Comparison of ENCODE assay signal across 9 mouse cellular contexts in genomic region chr6:128032252-128033171, GRCm38 (mm10).
DNase-seq lines count a peak whose midpoint lies in the region; ATAC-seq and TF ChIP-seq lines count a peak whose summit lies in the region.
"Had no signal": no experiment of that assay in that cellular context is flagged by ENCODE, and none has a peak within 500 bp of the region (broad histone marks: within the 10 kb centered on the region; RNA-seq: fewer than 3 reads in every experiment).

No protein-coding gene starts in this region.

- no peak for TF ChIP-seq POLR2A in cortical plate, adult 2 months (IDR thresholded peaks at IDR 0.05; ENCODE audit: extremely low read depth, insufficient read depth, low read length)

- no peaks in the 10 kb centered on the region for H3K9me3 ChIP-seq in forebrain, embryonic 10.5 days
- H3K9me3 ChIP-seq in forebrain, embryonic 12.5 days = no peaks in the 10 kb centered on the region
- no peaks in the 10 kb centered on the region for H3K9me3 ChIP-seq in intestine, embryonic 15.5 days
- H3K9me3 ChIP-seq in midbrain, embryonic 15.5 days = no peaks in the 10 kb centered on the region

- DNase-seq in forebrain, embryonic 10.5 days (ENCODE audit: extremely low spot score, low spot score) = peak; percentile 82
- peak; percentile 75 to 79 for DNase-seq in gastrocnemius, postnatal 36 days
- DNase-seq in left cerebral cortex, postnatal 4 days = peak; percentile 88
- peak; percentile 26 to 42 for DNase-seq in spleen, postnatal 14 days (ENCODE audit: low spot score in 2 of 2)

- TF ChIP-seq CTCF in cortical plate, adult 2 months (IDR thresholded peaks at IDR 0.05; ENCODE audit: extremely low read depth, insufficient read depth, low read length) = peak; percentile 76

- H3K4me3 ChIP-seq in forebrain, embryonic 10.5 days = no peak overlapping the region
- H3K4me3 ChIP-seq in forebrain, embryonic 12.5 days (replicated peaks) = no peak overlapping the region
- peak overlapping the region; percentile 11; the same call in 1 of the 2 replicates for H3K4me3 ChIP-seq in cortical plate, adult 2 months (ENCODE audit: insufficient read depth, low read length)
- peak overlapping the region; percentile 52 for H3K4me3 ChIP-seq in intestine, embryonic 15.5 days (replicated peaks)
- peak overlapping the region; percentile 53 for H3K4me3 ChIP-seq in midbrain, embryonic 15.5 days

- H3K36me3 ChIP-seq in forebrain, embryonic 10.5 days (replicated peaks) = no peaks in the 10 kb centered on the region
- no peaks in the 10 kb centered on the region for H3K36me3 ChIP-seq in forebrain, embryonic 12.5 days (replicated peaks)
- H3K36me3 ChIP-seq in intestine, embryonic 15.5 days = no peaks in the 10 kb centered on the region
- H3K36me3 ChIP-seq in midbrain, embryonic 15.5 days (replicated peaks) = no peaks in the 10 kb centered on the region
- H3K36me3 ChIP-seq: G1E had no signal

- H3K27ac ChIP-seq in forebrain, embryonic 10.5 days = no peak overlapping the region
- no peak overlapping the region for H3K27ac ChIP-seq in forebrain, embryonic 12.5 days
- H3K27ac ChIP-seq in cortical plate, adult 2 months (ENCODE audit: insufficient read depth, low read length) = no peak overlapping the region
- H3K27ac ChIP-seq in intestine, embryonic 15.5 days = peak overlapping the region; percentile 33; the same call in 1 of the 2 replicates
- H3K27ac ChIP-seq in midbrain, embryonic 15.5 days = no peak overlapping the region

- intact Hi-C loops in gastrocnemius, postnatal 36 days (cut with DNase I) = loop anchor here (2.0 kb wide), 1 partner anchor 58 kb away; no protein-coding TSS in a partner anchor
- intact Hi-C loops in left cerebral cortex, postnatal 4 days (cut with DNase I) = loop anchor here (5.0 to 10.0 kb wide), 2 partner anchors 60 to 112 kb away; partner anchors contain the start of gene Tspan9

- H3K27me3 ChIP-seq in forebrain, embryonic 10.5 days (ENCODE audit: poor library complexity, severe bottlenecking) = peaks cover 59% of the 10 kb centered on the region
- H3K27me3 ChIP-seq in forebrain, embryonic 12.5 days = peaks cover 72% of the 10 kb centered on the region
- H3K27me3 ChIP-seq in intestine, embryonic 15.5 days (replicated peaks) = no peaks in the 10 kb centered on the region; the same call in 1 of the 2 replicates
- H3K27me3 ChIP-seq in midbrain, embryonic 15.5 days (replicated peaks) = peaks cover 11% of the 10 kb centered on the region

- H3K4me1 ChIP-seq in forebrain, embryonic 10.5 days = peaks cover 87% of the 10 kb centered on the region
- peaks cover 56% of the 10 kb centered on the region for H3K4me1 ChIP-seq in forebrain, embryonic 12.5 days
- peaks cover 3% of the 10 kb centered on the region for H3K4me1 ChIP-seq in cortical plate, adult 2 months (ENCODE audit: control insufficient read depth, insufficient read depth, low read length)
- H3K4me1 ChIP-seq in intestine, embryonic 15.5 days (replicated peaks) = peaks cover 41% of the 10 kb centered on the region
- H3K4me1 ChIP-seq in midbrain, embryonic 15.5 days = peaks cover 46% of the 10 kb centered on the region

- WGBS in forebrain, embryonic 10.5 days = 36% methylated on average over 16 of the region's 16 CpGs
- 37% methylated on average over 16 of the region's 16 CpGs for WGBS in forebrain, embryonic 12.5 days
- 30% methylated on average over 16 of the region's 16 CpGs for WGBS in intestine, embryonic 15.5 days
- 37% methylated on average over 16 of the region's 16 CpGs for WGBS in midbrain, embryonic 15.5 days

- ATAC-seq in forebrain, embryonic 12.5 days (ENCODE audit: low FRiP score) = no peak
- no peak for ATAC-seq in intestine, embryonic 15.5 days
- ATAC-seq in midbrain, embryonic 15.5 days (replicated peaks) = no peak

- no peak overlapping the region for H3K4me2 ChIP-seq in forebrain, embryonic 12.5 days
- peak overlapping the region; percentile 96 for H3K4me2 ChIP-seq in intestine, embryonic 15.5 days (replicated peaks)
- H3K4me2 ChIP-seq in midbrain, embryonic 15.5 days = peak overlapping the region; percentile 93

- no peak overlapping the region for H3K9ac ChIP-seq in forebrain, embryonic 12.5 days
- no peak overlapping the region for H3K9ac ChIP-seq in intestine, embryonic 15.5 days
- H3K9ac ChIP-seq in midbrain, embryonic 15.5 days = no peak overlapping the region

Comparison
In these comparisons a context has a peak if more than half of its experiments do, and no peak if none do; other contexts are left out.
1. DNase-seq: peak in every context shown above with its lines; median percentile 88 in left cerebral cortex, postnatal 4 days; 82 in forebrain, embryonic 10.5 days; 77 in gastrocnemius, postnatal 36 days; 34 in spleen, postnatal 14 days.
2. H3K4me3 ChIP-seq: peak in cortical plate, adult 2 months (single experiment), intestine, embryonic 15.5 days (single experiment) and midbrain, embryonic 15.5 days (single experiment); none in forebrain, embryonic 10.5 days (single experiment) and forebrain, embryonic 12.5 days (single experiment).